Mouse (Mus musculus) MN1 (cell line): Measurements from ENCODE around the gene Lrrc17.
"Not testable (repeated sequence)": the region's sequence is repeated elsewhere in the genome, so short reads cannot be mapped to it uniquely, and the experiment has no call there.

Source experiments
- DNase-seq: peaks from one replicate; pipeline ENCODE4 v3.0.0-alpha.2; 2016; ENCODE audit warnings: low spot score

The Lrrc17 gene

DNA sequence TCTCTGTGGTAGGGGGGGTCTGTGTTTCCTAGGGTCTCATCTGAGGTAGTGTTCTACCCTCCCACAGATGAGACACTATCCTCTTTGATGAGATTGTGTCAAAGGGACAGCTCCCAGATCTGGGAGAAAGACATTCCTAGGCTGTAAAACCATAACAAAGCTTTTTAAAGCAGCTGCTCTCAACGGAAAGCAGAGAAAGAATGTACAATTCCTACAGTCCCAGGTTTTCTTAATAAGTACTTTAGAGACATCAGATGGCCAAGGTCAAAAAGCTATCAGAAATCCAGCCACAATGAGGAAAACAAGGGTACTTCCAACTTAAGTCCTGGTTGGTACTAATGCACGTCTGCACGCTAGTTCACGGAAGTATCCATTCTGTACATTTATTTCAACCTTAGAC, 1.1 kb upstream of the Lrrc17 start:
- DNase-seq: no peak

DNA sequence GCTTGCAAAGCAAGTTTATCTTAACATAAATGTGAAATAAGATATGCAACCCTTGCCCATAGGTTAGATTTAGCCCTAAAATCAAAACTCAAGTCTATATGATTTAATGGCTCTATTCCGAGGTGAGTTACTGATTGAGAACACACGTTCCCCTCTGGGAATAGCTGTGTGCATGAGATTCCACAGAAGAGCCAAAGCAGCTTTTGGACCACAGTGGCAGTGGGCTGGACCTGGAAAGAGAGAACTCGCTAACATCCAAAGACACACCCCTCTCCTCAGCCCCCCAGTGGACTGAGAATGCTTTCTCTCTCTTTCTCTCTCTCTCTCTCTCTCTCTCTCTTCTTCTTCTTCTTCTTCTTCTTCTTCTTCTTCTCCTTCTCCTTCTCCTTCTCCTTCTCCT, 1.5 kb downstream of the Lrrc17 start:
- DNase-seq: no peak

DNA sequence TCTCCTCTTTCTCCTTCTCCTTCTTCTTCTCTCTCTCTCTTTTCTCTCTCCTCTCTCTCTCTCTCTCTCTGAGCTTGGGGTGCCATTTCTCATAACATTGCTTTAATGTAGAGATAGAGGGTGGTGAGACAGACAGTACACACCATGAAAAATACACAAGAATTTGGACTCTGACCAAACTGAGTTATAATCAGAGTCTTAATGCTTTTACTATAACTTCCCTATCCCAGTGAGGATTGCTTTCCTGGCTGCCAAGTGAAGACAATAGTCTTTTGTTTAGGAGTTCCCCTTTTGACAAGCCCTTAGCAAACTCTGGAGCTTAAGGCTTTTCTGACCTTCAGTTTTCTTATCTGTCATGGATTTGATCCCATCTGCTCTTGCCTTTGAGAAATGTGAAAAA, 1.9 kb downstream of the Lrrc17 start:
- DNase-seq: no peak

DNA sequence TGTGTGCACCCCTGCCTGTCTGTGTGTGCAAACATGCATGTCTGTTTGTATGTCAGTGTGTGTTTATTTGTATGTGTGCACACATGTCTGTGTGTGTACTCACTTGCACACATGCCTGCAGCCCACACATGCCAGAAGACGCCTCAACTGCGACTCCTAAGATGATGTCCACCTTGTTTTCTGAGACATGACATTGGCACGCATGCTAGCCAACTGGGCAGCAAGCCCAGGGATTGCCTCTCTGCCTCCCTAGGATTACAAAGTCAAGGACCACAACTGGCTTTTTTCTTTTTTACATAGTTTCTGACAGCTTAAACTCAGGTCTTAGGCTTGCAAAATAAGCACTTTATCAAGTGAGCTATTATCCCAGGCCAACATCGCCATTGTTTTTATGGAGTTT, 2.4 kb downstream of the Lrrc17 start:
- no peak for DNase-seq

DNA sequence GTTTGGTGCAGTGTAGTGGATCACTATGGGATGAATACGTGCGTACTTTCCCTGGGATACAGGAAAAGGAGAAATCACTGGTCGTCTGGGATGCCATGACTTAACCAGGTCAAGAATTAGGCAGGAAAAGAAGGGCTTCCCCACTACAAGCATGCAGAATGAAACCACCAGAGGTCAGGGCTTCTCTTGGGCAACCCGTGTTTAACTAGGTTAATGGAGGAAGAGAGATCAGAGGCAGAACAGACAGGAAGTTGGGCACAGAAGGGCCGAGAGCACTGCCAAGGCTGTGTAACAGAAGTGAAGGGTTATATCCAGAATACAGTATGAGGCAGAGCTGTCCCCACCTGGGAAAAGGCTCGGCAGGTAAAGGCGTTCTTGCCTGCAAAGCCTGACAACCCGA, 3.6 kb downstream of the Lrrc17 start:
- DNase-seq: no peak

DNA sequence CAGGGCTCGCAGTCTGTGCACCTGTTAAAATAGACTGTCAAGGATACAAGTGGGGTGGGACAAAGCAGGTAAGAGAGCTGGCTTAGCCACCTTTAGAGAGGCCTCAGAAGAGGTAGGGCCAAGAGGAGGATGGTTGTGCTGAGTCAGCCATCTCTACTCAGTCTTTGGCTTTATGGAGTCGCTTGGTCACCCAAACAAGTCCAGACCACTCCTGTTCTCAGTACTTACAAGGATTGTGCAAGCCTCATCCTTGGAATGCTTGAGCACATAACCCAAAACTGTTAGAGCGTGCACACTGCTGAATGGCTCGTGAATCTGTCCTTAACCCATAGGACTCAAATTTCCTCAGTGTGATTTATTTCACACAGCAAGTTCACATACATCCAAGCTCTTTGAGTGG, 10.3 kb downstream of the Lrrc17 start:
- no peak for DNase-seq

DNA sequence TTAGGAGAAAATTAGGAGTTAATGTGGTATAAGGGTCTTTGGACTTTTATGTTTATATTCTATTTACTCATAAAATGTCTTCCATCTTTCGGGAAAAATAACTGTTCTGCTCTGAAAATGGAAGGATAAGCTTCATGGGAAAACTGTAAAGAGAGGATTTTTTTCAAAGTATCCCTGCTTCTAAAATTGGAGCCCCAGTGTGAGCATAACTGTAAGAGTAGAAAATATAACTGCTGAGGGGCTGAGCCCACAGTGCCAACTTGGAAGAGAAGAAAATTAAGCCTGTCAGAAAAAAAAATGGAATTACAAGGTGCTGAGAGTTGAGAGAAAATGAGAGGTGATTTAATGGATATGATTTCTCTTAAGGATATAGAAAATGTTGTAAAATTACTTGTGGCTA, 11.4 kb downstream of the Lrrc17 start:
- no peak for DNase-seq

DNA sequence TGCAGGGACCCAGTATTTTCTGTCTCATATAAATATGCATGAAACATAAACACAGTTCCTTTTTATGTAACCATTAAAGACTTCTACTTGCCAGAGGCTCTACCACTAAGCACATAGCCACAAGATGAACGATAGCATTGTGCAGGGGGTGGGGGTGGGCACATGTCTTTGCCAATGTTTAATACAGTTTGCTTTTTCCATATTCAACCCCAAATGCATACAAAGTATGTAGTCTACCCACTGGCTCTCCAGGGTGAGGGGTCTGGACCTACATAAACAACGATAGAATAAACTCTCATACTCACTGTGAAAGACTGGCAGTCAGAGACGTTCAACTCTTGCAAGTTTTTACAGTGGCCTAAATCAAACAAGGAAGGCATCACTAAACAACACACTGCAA, 13.1 kb downstream of the Lrrc17 start:
- DNase-seq: no peak

DNA sequence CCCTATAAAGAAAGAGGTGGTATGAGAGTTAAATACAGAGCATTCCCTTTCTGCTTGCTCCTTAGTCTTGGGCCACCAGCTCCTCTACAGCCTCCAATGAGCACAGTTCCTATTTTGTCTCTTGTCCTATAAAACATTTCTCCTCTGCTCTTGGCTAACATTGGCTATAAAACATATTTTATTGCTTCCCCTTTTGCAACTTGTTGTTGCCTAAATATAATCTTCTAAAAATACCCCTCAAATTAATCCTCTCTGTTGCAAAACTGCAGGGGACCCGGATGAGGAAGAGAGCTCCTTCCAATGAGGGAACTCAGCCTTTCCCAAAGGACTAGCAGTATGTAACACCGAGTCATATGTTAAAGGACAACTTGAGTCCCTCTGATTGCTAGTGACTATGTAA, 20.6 kb downstream of the Lrrc17 start:
- DNase-seq: no peak

DNA sequence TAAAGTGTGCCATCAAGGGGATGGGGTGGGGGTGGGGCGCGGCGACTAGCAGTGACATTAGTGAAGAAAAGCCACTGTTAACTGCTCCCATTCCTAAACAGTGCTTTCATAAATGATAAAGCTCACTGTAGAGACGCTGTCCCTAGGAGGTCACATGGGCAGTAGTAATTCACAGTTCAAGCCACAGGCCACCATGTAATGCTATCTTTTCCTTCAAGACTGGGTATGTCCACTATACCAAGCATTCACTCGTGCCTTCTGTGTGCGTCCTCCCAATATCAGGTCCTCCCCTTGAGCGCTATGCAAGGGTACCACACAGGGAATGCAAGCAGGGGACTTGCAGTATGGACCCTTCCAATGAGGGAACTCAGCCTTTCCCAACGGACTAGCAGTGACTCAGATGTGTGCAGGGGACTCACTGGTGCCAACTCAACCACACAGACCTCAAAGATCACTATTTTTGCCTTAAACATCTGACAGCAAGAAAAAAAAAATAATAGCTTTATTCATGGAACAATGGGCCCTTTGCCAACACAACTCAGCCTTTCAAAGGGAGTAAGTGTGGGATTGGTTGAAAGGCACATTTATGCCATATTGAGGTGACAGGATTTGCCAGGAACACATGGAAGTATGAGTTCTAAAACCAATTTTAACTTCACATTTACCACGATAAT, 22.2 kb downstream of the Lrrc17 start:
- no peak for DNase-seq

DNA sequence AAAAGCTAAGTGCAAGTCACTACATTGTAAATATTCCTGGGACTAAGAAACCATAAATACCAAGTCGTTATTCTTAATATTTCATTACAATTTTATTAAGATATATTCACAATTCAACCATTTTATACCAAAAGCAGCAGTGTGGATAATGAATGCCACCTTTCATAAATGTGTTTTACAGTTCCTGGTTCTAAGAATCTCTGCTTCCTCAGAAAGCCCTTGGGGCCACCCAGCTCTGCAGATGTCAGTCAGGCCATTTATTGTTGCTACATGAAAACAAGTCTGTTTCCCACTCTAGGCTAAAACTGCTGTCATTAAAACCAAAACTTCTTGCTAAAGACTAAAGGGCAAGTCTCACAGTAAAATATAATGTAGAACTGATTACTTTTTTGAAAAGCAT, 24.4 kb downstream of the Lrrc17 start:
- no peak for DNase-seq

DNA sequence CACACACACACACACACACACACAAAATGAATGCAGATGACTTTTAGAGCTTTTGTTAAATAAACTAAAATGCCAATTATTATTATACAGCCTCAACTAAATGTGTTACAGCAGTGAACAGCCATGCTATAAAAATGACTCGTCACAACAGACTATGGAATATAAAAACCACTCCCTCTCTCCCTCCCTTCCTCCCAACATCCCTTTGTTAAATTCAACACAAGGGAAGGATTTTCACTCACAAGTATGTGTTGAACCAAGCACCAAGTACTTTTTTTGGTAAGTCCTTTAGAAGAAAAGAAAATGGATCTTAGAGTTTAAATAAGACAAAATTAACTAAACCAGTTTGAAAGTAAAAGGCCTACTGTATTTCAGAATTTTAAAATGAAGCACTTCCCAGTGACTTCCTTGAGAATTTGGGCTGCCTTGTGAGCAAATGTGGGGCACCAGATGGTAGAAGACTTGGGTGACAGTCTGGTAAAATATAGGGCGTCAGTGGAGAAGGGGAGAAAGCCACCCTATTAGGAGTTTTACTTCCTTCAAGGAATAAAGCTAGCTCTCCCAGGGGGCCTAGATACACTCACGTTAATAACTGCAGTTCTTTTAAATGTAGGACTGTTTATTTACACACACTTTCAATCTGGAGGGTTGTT, 29.5 kb downstream of the Lrrc17 start:
- DNase-seq: no peak

DNA sequence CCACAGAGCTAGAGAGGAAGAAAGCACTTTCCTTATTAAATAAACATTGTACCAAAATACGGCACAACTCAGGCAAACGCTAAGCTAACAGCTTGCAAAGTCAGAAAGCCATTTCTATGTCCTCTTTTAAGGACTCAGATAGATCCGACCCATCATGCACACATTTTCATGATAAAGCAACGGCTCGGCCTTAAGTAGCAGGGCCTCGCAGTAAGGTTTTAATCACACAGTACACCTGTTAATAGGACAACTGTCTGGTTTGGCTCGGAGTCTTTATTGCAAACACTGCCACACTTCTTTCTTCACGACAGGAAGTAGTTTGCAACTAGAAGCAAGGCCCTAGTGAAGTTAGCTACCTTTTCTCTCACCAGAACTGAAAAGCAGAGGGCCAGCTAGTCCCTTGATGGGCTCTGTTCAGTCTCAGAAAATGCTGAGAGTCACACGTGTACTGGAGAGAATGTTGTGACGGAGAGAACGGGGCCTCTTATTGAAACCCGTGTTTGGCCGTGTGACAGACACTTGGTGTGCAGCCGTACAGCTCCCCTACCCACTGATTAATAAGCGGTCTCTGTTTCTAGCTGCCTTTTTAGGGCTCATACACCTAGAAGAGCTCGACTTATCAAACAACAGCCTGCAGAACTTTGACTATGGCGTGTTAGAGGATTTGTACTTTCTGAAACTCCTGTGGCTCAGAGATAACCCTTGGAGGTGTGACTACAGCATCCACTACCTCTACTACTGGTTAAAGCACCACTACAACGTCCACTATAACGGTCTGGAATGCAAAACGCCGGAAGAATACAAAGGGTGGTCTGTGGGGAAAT, 31.2 kb downstream of the Lrrc17 start:
- no peak for DNase-seq

DNA sequence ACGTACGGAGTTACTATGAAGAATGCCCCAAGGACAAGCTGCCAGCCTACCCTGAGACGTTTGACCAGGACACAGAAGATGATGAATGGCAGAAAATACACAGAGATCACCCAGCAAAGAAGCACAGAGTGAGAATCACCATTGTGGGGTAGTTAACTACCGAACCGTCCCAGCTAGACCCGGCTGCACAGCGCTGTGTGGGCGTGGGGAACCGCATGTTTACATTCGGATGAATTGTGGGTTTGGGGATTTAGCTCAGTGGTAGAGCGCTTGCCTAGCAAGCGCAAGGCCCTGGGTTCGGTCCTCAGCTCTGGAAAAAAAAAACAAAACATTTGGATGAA, 31.8 kb downstream of the Lrrc17 start:
- DNase-seq: no peak

DNA sequence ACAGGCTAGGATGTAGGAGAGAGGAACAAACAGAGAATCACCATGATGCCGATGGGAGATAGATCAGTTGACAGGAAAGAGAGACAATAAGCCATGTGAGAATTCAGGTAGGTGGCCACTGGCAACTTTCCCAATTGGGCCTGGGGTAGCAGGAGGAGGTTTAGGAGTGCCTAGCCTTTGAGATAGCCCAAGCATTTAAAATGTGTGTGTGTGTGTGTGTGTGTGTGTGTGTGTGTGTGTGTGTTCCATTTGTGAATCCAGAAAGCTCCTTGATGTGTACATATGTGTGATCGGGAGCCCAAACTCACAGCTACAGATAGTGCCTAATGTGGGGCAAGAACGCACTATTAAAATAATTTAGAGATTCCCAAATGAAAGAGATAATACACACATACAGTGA, 34.8 kb downstream of the Lrrc17 start:
- no peak for DNase-seq

DNA sequence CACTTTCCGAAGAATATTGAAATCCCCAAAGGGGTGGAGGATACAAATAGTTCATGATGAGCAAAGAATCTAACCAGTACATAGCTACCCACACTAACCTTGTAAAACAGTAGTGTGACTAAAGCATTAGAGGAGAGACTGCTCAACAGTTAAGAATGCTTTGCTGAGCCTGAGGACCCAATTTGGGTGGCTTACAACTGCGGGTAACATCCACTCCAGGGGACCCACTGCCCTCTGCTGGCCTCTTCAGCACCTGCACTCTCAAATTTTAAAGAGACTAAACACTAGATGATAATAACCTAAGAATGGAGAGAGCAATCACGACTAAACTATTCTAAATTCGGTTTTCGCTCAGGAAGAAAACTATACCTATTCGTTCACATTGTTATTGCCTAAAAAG, 43.4 kb downstream of the Lrrc17 start:
- peak; percentile 24 for DNase-seq

DNA sequence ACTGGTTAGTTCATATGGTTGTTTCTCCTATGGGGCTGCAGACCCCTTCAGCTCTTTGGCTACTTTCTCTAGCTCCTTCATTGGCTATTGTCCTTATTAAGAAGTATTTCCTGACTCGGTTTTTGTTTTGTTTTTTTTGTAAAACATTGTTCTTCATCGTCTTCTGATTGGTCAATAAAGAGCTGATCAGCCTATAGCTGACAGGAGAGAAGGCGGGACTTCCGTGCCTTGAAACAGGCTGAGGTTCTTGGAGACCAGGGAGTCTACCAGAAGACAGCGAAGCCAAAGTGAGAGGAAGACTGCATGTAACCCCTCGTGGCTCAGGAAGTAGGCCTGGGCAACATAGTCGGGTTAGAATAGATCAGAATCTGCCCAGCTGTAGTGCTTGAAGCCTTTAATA, 44.3 kb downstream of the Lrrc17 start:
- peak; percentile 45 for DNase-seq

DNA sequence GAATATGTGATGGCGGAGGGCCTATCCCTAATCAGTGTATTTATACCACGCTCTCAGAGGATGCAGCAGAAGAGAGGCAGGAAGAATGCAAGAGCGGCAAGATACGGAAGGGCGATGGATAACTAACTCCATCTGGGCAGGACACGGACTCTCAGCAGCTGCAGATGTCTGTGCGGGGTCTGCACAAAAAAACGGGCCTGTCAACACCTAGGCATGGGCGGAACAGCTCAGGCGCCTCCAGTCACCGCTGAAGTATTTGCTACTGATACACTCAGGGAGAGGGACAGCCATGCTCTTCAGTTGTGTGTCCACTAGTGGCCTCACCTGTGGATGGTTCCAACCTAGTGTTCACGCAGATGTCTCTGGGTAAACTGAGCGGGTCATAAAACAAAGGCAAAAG, 44.9 kb downstream of the Lrrc17 start:
- no peak for DNase-seq

DNA sequence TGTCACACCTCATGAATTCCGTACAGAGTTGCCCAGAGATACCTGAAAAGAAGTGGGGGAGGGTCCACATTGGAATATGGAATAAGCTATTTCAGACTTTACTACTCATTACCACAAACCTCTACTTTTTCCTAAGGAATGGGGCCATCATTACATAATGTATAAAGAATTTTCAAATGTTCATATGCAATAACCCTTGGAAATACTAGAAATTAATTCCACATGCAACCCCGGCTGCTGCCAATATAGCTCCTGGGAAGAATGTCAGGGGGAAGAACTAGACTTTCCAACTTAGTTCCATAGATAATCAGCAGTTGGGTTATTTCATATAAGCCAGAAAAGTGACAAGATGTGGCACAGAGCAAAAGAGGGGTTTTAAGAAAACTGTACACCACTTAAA, 48.7 kb downstream of the Lrrc17 start:
- DNase-seq: no peak

DNA sequence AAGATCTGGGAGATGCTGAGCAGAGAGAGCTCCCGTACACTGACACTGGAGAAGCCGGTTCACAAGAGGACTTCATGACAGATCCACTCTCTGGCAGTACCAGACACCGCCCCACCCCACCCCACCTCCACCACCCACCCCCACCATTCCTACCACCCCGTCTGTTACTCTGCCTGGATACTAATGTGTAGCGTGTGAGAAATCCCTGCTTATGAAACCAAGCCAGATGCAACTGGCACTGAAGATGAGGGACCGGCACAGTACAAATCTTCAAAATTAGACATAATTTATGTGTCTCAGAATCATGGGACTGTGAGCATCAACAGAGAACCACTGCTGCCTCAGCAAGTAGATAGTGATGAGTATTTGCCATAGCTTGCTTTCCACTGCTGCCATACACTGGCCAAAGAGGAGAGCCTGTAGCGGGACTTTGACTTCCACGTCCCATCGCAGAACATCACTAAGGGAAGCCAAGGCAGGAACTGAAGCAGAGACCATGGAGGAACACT, 49.9 kb downstream of the Lrrc17 start:
- no peak for DNase-seq

DNA sequence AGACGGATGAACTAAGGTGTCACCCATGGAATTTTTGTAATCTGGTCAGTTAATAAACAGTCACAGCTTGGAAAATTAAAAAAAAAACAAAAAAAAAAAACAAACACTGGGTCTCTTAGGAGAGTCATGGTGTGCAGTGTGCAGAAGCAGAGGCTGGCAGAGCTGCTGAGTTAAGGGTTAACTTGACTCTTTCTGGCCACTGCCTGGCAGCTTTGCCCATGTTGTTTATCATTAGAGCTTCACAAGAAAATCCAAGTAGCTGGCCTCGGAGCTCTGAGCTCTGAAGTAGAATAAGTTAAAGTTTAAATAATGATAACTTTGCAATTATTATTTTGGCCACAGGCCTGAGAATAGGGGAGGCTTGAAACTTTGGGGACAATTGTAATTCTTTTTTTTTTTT, 56.2 kb downstream of the Lrrc17 start:
- DNase-seq: not testable (repeated sequence)

DNA sequence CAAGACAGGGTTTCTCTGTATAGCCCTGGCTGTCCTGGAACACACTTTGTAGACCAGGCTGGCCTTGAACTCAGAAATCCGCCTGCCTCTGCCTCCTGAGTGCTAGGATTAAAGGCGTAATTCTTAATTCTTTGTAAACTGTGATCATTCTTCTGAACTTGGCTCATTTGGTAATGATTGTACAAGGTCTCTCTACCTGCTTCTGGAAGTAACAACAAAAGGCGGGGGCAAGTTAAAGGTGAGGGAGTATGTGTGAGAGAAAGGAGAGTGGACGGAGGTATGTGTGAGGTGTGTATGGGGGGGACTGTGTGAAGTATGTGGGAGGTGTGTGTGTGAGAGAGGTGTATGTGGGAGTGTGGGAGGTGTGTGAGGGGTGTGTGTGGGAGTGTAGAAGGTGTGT, 56.6 kb downstream of the Lrrc17 start:
- no peak for DNase-seq

DNA sequence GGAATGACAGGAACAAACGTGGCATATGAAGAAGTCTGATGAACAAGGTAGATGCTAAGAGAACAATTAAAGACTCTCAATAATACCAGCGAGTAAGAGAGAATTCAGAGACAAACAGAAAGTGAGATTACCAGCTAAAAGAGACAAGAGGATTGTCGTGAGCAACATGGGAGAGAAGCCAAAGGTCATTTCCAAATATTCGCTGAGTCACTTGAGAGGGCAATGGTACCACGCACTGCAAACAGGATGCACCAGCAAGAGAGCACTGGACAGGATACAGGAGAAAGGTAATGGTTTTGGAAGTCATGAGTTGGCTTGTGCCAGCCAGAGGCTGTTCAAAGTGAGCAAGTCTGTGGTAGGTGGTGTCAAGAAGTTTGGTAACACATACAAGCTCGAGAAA, 62.6 kb downstream of the Lrrc17 start:
- DNase-seq: no peak
